Mouse (Mus musculus) Muller cell, postnatal 12 days (primary cell): ENCODE data around the gene Mroh8.
"Not testable (repeated sequence)": the region's sequence is repeated elsewhere in the genome, so short reads cannot be mapped to it uniquely, and the experiment has no call there.

Experiments used
- DNase-seq: peaks from one replicate; pipeline ENCODE4 v3.0.0-alpha.2; 2015; ENCODE audit errors: inconsistent ontology term

The Mroh8 gene

GRCm38 (mm10) chr2:157198405-157198804 lies 80.9 kb downstream of the Mroh8 start:
- DNase-seq, result not testable (repeated sequence)

GRCm38 (mm10) chr2:157190651-157191050 lies 88.7 kb downstream of the Mroh8 start:
- no peak for DNase-seq

- DNase-seq, result no peak
Observed at GRCm38 (mm10) chr2:157187223-157187622, 92.1 kb downstream of the Mroh8 start.

- DNase-seq, result no peak
Observed at GRCm38 (mm10) chr2:157186504-157186903, 92.8 kb downstream of the Mroh8 start.

GRCm38 (mm10) chr2:157185022-157185660 lies 94.2 kb downstream of the Mroh8 start:
- no peak for DNase-seq

- DNase-seq, result no peak
Observed at GRCm38 (mm10) chr2:157178167-157178566, 101.2 kb downstream of the Mroh8 start.

- no peak for DNase-seq
Observed at GRCm38 (mm10) chr2:157176248-157176647, 103.1 kb downstream of the Mroh8 start.

- no peak for DNase-seq
Observed at GRCm38 (mm10) chr2:157174416-157174815, 104.9 kb downstream of the Mroh8 start.

- DNase-seq, result no peak
Observed at GRCm38 (mm10) chr2:157173555-157173954, 105.8 kb downstream of the Mroh8 start.

- no peak for DNase-seq
Observed at GRCm38 (mm10) chr2:157172984-157173383, 106.4 kb downstream of the Mroh8 start.

GRCm38 (mm10) chr2:157170626-157171025 lies 108.7 kb downstream of the Mroh8 start:
- DNase-seq, result no peak

GRCm38 (mm10) chr2:157170166-157170565 lies 109.2 kb downstream of the Mroh8 start:
- DNase-seq, result peak; percentile 43

- DNase-seq, result no peak
Observed at GRCm38 (mm10) chr2:157166371-157167080, 112.8 kb downstream of the Mroh8 start.

GRCm38 (mm10) chr2:157165312-157166224 lies 113.8 kb downstream of the Mroh8 start:
- not testable (repeated sequence) for DNase-seq

GRCm38 (mm10) chr2:157164101-157164500 lies 115.2 kb downstream of the Mroh8 start:
- DNase-seq, result peak; percentile 9
